In genomic region chr11:51509211-51509610, GRCm38 (mm10) we compare ENCODE assay signal across 21 mouse cellular contexts.
DNase-seq lines count a peak whose midpoint lies in the region; ATAC-seq and TF ChIP-seq lines count a peak whose summit lies in the region.
"Had no signal": no experiment of that assay in that cellular context is flagged by ENCODE, and none has a peak within 500 bp of the region (broad histone marks: within the 10 kb centered on the region; RNA-seq: fewer than 3 reads in every experiment).

No protein-coding gene starts in this region.

- no peaks in the 10 kb centered on the region for H3K27me3 ChIP-seq in liver, adult 2 months (ENCODE audit: control insufficient read depth, insufficient read depth, low read length)
- no peaks in the 10 kb centered on the region for H3K27me3 ChIP-seq in liver, embryonic 11.5 days (replicated peaks; ENCODE audit: control insufficient read depth, insufficient read depth, low read length)
- no peaks in the 10 kb centered on the region for H3K27me3 ChIP-seq in forebrain, embryonic 11.5 days (ENCODE audit: control insufficient read depth, insufficient read depth, low read length)
- H3K27me3 ChIP-seq: embryonic facial prominence, embryonic 12.5 days; forebrain, embryonic 12.5 days had no signal

- no peak for TF ChIP-seq CTCF in liver, adult 2 months (IDR thresholded peaks at IDR 0.05; ENCODE audit: low read depth, low read length)

- H3K9ac ChIP-seq in liver, adult 2 months (ENCODE audit: low read depth, low read length), result no peak overlapping the region
- H3K9ac ChIP-seq in liver, embryonic 11.5 days (ENCODE audit: low read depth, low read length), result no peak overlapping the region
- H3K9ac ChIP-seq in forebrain, embryonic 11.5 days (ENCODE audit: low read length), result no peak overlapping the region
- H3K9ac ChIP-seq: embryonic facial prominence, embryonic 12.5 days; forebrain, embryonic 12.5 days had no signal

- H3K9me3 ChIP-seq in liver, embryonic 11.5 days (ENCODE audit: control insufficient read depth, low read length), result no peaks in the 10 kb centered on the region
- H3K9me3 ChIP-seq in forebrain, embryonic 11.5 days (ENCODE audit: control insufficient read depth, low read length), result no peaks in the 10 kb centered on the region
- H3K9me3 ChIP-seq: embryonic facial prominence, embryonic 10.5 days; embryonic facial prominence, embryonic 12.5 days; forebrain, embryonic 12.5 days; G1E had no signal

- WGBS in liver, adult 2 months, result 85% methylated on average over 5 of the region's 5 CpGs
- whole genome bisulfite sequencing in liver, embryonic 11.5 days, result 83% methylated on average over 5 of the region's 5 CpGs
- WGBS in forebrain, embryonic 11.5 days, result 80% methylated on average over 5 of the region's 5 CpGs

- peak; percentile 74 for DNase-seq in heart, adult 11 months
- DNase-seq in heart, postnatal 14 days, result no peak
- peak; percentile 24 for DNase-seq in liver, adult 2 months (ENCODE audit: extremely low read depth, low read depth, low spot score)
- no peak for DNase-seq in liver, embryonic 11.5 days (ENCODE audit: low spot score)
- DNase-seq in Muller cell, postnatal 12 days (ENCODE audit: inconsistent ontology term), result peak; percentile 91
- DNase-seq in forebrain, embryonic 11.5 days (ENCODE audit: low spot score), result no peak
- DNase-seq: adrenal gland, adult 2 months; adrenal gland, postnatal 14 days; adrenal gland, postnatal 36 days; B cell, adult 2 months; cerebellum, adult 11-12 months; cerebellum, adult 2 months; cerebellum, adult 9-10 months; cerebellum, postnatal 14 days had no signal

- ATAC-seq in liver, embryonic 11.5 days (replicated peaks; ENCODE audit: low FRiP score), result no peak
- ATAC-seq in forebrain, embryonic 11.5 days (replicated peaks; ENCODE audit: low FRiP score), result no peak
- ATAC-seq: CD4-positive, CD25-positive, alpha-beta regulatory T cell, adult 4 months; forebrain, embryonic 14.5 days; forebrain, embryonic 16.5 days had no signal

- no peaks in the 10 kb centered on the region for H3K36me3 ChIP-seq in liver, adult 2 months (ENCODE audit: control insufficient read depth, insufficient read depth, low read length)
- H3K36me3 ChIP-seq in liver, embryonic 11.5 days (ENCODE audit: control insufficient read depth, insufficient read depth, low read length), result no peaks in the 10 kb centered on the region
- no peaks in the 10 kb centered on the region for H3K36me3 ChIP-seq in forebrain, embryonic 11.5 days (ENCODE audit: control insufficient read depth, insufficient read depth, low read length)
- H3K36me3 ChIP-seq: embryonic facial prominence, embryonic 10.5 days; embryonic facial prominence, embryonic 12.5 days; forebrain, embryonic 12.5 days; G1E had no signal

- no peaks in the 10 kb centered on the region for H3K79me2 ChIP-seq in liver, adult 2 months (ENCODE audit: control insufficient read depth, insufficient read depth, low read length)

- H3K4me1 ChIP-seq in liver, adult 2 months (ENCODE audit: control insufficient read depth, insufficient read depth, low read length), result no peaks in the 10 kb centered on the region
- H3K4me1 ChIP-seq in liver, embryonic 11.5 days (replicated peaks; ENCODE audit: control insufficient read depth, insufficient read depth, low read length), result no peaks in the 10 kb centered on the region
- no peaks in the 10 kb centered on the region for H3K4me1 ChIP-seq in forebrain, embryonic 11.5 days (replicated peaks; ENCODE audit: control insufficient read depth, insufficient read depth, low read length)
- H3K4me1 ChIP-seq: forebrain, embryonic 12.5 days had no signal

- H3K4me2 ChIP-seq in liver, embryonic 11.5 days, result no peak overlapping the region
- H3K4me2 ChIP-seq in forebrain, embryonic 11.5 days (ENCODE audit: low read depth, low read length, severe bottlenecking), result no peak overlapping the region
- H3K4me2 ChIP-seq: embryonic facial prominence, embryonic 12.5 days; forebrain, embryonic 12.5 days had no signal

- H3K4me3 ChIP-seq in liver, adult 2 months (ENCODE audit: insufficient read depth, low read depth, low read length), result no peak overlapping the region
- no peak overlapping the region for H3K4me3 ChIP-seq in liver, embryonic 11.5 days (ENCODE audit: low read depth, low read length)
- H3K4me3 ChIP-seq in forebrain, embryonic 11.5 days (ENCODE audit: low read depth, low read length), result no peak overlapping the region
- H3K4me3 ChIP-seq: embryonic facial prominence, embryonic 10.5 days; embryonic facial prominence, embryonic 12.5 days; forebrain, embryonic 12.5 days had no signal

- no peak overlapping the region for H3K27ac ChIP-seq in liver, adult 2 months (replicated peaks; ENCODE audit: insufficient read depth, low read depth, low read length)
- no peak overlapping the region for H3K27ac ChIP-seq in liver, embryonic 11.5 days (ENCODE audit: low read depth, low read length)
- no peak overlapping the region for H3K27ac ChIP-seq in forebrain, embryonic 11.5 days (ENCODE audit: low read depth, low read length)
- H3K27ac ChIP-seq: embryonic facial prominence, embryonic 12.5 days; forebrain, embryonic 12.5 days had no signal

- intact Hi-C loops in heart, postnatal 14 days (cut with DNase I), result no loop called here

- no peak for TF ChIP-seq POLR2A in liver, adult 2 months (IDR thresholded peaks at IDR 0.05; ENCODE audit: extremely low read depth, insufficient read depth, low read length)

Comparison
In these comparisons a context has a peak if more than half of its experiments do, and no peak if none do; other contexts are left out.
1. DNase-seq: peak in heart, adult 11 months (single experiment), liver, adult 2 months (single experiment) and Muller cell, postnatal 12 days (single experiment); none in heart, postnatal 14 days (0 of 2), liver, embryonic 11.5 days (single experiment) and forebrain, embryonic 11.5 days (single experiment).